Mouse (Mus musculus) telencephalon, adult 2 months (tissue): ENCODE measurements at regions not wholly inside any gene's neighbourhood (a gene's known extent, or its start where the extent isn't known, plus 50 kb on each side); places are given as distances from the start of the nearest gene placed in this dataset.

Source experiments
- DNase-seq: peaks from one replicate; pipeline ENCODE4 v3.0.0-alpha.2; 2011; ENCODE audit warnings: low read depth, low spot score

DNA sequence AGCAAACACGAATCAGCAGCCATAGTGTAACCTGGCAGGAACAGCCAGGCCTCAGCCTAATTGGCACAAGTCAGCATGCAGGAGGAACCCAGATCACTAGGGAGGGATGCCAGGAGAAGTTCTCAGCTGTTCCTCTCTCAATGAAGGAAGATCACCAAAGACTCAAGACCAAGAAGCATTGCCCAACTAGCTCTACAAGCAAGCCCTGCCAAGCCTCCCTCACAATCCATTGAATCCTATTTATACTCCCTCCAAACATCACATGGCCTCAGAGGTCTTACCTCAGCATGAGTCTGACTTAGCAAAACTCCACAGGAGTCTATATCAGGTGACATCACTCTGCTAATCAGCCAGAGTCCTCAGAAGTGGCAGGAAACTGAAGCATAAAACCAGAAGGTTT is 135.1 kb downstream of the Rbm43 start:
- no peak for DNase-seq

DNA sequence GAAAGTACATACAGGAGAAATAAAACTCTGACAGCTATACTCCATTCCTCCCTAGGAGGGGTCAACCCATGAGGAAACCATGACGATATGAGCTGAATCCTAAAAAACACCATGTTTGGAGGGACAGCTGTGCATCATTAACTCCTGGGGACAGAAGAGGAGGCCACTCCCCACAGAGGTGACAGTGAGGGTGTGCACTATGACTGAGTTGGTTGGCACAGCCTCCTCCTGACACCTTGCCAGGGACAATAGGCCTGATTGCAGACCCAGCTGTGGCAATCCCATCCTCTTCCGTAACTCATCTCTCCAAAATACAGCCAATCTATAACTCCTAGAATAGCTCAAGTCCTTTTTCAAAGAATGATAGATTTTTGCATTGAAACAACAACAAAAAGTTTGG is 112.0 kb downstream of the Rbm43 start:
- DNase-seq = no peak

DNA sequence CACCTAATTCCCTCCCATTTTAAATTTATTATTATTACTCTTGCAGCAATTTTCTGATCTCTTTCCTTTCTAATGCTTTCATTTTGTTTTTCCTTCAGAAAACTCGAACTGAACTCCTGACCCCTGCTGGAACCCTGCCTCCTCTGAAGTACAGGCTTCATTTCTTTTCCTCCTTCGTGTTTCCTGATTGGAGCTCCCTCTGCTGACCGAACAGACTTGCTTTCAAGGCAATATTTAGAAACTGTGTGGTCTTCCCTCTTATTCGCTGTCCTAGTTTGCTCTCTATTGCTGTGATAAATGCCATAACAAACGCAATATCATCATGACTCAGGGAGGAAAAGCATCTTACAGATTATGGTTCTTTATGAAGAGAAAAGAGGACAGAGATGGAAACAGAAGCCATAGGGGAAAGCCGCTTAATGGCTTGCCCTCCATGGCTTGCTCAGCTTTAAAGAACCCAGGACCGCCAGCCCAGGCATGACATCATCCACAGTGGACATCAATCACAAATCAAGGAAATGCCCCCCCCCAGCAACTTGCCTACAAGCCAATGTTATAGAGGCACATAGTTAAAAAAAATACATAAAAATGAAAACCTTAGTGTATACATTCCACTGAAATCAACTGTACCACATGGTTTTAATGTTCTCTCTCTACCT is 104.5 kb downstream of the Rbm43 start:
- DNase-seq = no peak

DNA sequence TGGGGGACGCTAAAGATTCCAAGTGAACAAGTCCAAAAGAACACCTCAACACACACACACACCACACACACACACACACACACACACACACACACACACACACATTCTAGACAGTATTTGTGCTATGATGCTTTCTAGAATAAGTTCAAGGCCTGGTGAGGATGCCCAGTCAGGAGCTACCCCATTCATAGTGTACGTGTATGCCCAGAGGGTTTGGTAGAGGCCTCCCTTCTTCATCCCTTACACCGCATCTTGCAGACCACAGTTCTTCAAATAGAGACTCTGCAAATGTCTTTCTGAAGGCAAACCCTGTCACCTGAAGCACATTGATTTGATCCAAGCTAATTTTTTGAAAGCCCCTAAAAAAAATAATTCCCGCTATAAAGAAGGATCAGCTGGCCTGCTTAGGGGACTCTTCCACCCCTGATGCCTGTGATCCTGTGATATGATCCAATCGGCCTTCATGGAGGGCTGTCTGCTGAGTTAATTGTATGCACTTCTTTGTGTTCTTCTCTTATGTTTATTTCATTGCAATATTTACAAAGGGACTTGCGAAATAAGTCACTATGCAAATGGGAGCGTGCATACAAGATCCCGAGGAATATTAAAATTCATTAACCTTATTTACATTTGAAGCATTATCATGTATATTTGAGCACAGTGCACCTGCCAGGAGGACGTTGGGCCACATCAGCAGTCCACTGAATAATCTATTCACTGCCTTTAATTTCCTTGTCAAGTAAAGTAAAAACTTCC is 103.8 kb downstream of the Rbm43 start:
- no peak for DNase-seq

DNA sequence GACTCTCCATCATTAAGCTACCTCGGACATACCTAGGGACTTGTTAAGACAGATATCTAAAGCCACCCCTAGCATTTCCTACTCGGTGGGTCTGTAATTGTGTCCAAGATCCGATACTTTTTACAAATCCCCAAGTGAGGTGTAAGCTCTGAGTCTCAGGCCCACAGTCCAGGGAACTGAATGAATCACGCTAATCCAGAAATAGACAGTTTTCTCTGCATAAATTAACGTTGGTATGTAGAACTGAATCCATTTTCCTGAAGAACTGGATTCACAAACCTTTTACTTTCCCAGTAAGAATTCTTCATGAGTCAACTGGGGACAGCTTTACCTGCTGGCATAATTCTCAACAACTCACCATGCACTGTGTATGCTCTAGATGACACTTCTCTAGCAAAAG is 97.1 kb downstream of the Rbm43 start:
- no peak for DNase-seq

DNA sequence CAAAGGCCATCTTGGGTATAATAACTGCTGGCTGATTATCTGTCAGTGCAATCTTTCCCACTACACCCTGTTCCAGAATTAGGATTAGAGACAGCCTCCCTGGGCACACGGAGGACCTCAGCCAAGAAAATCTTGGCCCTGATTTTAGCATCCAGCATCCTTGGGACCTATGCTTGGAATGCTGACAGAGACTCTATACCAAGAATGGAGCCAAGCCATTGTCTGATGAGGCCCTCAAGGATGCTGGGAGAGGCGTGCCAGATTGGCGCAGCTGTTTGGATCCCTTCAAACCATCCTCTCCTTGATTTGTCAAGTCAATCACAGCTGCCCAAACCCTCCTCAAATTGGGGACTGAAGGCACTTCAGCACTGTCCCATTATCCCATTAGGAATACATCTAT is 94.2 kb downstream of the Rbm43 start:
- DNase-seq = no peak

DNA sequence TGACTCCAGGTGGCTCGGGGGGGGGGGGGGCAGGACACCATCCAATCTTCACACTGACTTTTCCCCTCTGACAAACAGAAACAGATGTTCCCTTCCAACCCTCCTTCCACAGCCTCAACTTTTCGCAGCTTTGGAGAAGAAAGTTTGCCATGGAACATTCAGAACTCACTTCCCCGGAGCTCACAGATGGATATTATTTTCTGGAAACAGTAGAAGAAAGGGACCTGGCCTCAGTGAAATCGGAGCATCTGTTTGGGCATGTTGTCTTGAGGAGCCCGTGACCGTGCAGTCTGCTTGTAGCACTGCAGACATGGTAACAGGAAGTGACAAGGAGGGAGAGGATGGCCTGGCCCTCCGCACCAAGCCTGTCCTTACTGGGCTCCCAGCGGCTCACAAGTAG is 90.1 kb downstream of the Rbm43 start:
- no peak for DNase-seq

DNA sequence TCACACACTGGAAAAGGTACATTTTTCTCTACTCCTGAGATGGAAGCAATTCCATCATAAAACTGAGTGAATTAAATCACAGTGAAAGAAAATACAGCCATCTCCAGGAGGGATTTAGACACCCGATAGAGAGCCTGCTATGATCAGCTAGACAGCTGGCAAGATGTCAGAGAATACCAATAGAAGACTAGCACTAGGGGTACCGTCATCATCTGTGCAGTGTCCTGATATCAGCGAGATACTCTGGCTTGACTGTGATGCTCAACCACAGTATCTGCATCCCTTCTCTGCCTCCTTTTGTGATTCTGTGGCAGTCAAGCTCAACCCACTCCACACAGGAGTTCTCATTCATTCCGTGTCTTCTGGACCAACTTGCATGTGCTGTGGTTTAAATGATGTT is 87.4 kb downstream of the Rbm43 start:
- DNase-seq = no peak

DNA sequence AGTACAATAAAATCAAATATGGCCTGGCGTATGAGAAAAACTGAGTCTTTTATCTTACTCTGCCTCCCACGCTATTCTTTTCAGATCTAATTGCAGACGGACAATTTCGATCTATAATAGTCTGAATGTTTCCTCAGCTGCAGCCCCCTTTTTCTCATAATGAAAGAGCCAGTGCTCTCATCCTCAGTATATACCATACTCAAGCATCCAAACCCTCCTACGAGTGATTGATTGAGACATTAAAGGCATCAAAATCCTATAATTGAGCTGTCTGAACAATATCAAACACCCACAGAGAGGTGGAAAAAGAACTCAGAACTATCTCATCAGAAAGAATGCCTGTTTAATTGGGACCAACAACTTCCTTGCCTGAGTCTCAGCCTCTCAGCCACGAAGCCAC is 87.0 kb downstream of the Rbm43 start:
- DNase-seq = no peak

DNA sequence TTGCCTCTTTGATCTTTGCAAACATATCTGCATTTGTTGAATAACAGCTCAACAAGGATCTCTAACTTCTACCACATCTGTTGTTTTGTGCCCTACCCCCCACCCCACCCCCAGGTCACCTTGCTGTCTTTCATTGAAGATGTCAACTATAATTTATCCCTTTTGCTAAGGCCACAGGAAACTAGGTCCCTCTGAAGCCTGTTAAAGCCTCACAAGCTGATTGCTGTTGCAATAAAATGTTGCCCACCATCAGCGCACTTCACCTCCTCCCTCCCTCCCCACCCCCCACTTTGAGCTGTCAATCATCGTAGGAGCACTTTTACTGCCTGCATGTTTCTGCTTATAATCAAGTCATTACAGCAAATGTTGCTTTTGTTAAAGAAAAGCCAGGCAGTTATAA is 86.5 kb downstream of the Rbm43 start:
- DNase-seq = no peak

DNA sequence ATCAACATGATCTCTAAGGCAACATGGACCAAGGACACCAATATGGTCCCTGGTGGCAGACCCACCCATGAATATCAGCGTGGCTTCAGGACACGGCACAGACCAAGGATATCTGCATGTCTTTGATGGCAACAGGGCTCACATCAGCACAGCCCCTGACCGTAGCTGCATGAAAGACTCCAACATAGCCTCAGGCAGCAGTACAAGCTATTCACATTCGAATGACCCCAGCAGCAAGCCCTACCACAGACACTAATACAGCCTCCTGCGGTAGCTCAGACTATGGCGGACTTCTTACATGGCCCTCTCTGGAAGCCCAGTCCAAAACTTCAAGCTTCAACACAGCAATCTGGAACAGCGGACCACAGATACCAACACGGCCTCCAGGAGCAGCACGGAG is 84.4 kb downstream of the Rbm43 start:
- no peak for DNase-seq

DNA sequence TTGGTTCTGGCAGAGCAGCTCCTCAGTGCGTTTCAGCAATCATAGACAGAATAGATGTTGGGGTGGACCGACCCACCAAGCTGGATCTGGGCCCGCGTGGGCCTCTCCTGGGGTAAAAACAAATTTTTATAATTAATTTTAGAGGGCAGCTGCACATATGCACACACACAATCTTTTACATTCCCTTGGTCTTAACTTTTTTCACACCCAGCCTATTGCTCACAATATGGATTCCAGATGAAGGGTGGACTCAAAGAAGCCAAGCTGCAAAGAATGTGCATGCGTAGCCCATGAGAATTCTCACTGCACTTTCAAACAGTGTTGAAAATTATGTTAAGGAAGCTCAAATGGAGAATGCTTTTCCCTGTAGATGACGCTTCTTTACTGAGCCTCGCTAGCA is 83.3 kb downstream of the Rbm43 start:
- no peak for DNase-seq

DNA sequence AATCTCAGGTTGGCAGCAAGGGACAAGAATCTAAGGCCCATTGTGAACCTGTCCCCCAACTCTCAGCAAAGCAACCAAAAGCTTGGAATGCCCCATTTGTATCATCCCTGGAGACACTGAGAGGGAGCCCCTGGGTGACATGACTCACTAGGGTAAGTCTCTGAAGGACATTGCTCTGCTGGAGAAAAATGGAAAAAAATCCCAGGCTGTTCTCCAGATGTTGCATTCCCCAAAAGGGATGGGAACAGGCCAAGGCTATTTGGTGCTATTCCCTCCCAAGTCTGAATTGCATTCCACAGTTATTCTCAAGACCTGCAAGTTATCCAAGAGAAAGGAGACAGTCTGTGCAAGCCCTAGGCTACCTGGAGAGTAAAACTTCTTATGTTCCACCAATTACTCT is 77.7 kb downstream of the Rbm43 start:
- no peak for DNase-seq

DNA sequence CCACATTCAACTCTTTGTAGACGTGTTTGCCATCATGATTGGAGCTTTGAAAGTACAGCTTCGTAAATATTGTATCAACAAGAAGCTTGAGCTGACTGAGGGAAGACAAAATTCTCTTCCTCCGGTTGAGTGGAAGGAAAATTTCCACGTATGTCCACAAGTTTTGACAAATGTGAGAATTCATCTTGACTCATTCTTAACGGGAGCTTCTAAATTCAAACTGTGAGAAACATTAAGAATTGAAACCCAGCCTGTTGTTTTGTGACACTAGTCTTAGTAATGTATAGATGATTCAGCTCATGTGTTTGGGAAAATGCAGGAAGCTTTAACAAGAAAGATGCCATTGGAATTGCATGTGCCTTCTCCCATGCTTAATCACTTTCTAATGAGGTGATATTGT is 68.9 kb downstream of the Rbm43 start:
- no peak for DNase-seq

DNA sequence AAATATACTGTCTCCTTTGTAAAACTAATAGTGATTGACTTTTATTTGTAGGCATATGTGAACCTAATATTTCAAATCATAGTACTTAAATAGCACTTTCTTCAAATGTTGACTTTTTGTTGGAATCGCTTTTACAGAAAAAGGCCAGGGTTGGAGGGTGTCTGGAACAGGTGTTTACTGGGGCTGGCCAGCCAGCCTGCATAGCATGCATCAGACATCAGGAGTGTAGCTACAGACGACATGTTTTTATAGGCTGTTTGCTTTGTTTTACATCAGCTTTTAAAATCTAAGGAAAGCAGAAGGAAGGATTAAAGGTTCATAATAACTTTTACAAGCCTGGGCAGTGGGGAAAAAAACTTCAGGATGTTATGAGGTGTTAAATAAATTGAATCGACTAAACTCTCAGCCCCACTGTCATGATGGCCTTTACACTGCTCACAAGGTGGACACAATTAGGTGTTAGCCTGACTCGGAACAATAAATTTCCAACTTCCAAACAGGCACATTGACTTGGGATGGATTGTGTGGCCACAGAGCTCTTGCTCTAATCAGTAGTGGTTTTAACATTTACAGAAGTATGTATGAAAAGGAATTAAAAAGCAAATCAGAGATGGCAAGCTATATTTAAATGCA is 66.0 kb downstream of the Rbm43 start:
- DNase-seq = no peak

DNA sequence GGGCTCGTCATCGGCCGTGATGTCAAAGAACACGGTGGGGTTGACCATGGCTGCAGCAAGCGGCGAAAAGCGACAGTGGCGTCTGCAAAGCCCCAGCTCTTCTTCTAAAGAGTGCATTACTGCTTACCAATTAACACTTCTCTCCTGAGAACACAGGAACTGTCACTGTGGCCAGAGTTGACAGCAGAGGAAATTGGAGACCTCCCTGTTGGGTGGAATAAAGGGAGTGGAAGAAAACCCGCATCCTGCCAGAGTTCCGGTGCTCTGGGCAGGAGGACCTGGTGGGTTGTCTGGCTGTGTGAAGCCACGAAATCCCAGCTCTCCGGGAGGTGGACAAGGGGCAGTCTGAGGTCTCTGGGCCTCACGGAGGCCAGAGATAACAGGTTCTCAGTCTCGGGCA is 63.4 kb downstream of the Rbm43 start:
- no peak for DNase-seq
